Mouse (Mus musculus): ENCODE data around the gene Brd7.

DNA sequence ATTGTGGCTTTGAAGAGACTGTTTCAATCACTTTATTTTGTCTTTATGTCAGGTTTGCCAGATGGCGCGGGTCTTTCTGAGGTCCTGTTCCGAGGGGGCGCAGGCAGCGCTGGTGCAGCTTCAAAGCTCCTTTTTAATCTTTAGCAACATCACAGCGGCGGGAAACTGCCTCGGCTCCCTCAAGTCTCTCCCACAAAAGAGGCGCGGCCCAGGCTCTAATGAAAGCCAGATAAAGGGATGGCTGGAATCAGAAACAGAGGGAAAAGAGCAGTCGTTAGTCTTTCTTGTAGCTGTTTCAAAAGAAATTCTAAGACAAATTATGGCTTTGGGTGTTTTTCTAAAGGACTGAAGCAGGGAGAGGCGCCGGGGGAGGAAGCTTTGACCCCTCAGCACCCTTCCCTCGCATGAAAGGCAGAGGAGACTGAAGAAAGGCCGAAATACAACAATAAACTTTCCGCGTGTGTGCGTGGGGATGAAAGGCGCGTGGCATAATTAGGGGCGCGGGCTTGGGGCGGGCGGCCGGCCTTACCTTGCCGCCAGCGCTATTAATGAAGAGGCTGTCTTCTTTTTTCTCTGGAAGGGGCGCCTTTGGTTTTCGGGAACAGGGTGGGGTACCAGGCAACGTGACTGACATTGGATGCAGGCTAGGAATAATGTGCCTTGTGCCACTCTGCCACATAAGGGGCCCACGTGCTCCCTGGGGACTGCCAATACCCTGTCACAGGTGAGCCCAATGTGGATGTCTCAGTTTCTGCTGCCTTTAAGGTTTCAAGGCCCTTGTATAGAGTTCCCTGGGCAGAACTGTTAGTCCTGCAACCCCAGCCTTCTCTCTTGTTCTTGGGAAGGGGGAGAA, 20.5 kb upstream of the Brd7 start:
- TF ChIP-seq ZC3H11A (IDR thresholded peaks at IDR 0.05; ENCODE audit: borderline replicate concordance, low read depth, low read length) (no peak), MAFK (IDR thresholded peaks at IDR 0.05; ENCODE audit: insufficient read depth, low read depth, low read length) (no peak), ZNF384 (IDR thresholded peaks at IDR 0.05; ENCODE audit: low read depth, low read length) (no peak), CHD2 (IDR thresholded peaks at IDR 0.05; ENCODE audit: low read depth, low read length) (no peak), HCFC1 (IDR thresholded peaks at IDR 0.05; ENCODE audit: borderline replicate concordance, insufficient read depth, low read length) (no peak)
